Mouse (Mus musculus): ENCODE data around the gene Otud5. TPM values are rescaled to one million over a fixed set of nuclear protein-coding genes. Genes with fewer than 3 reads are reported as not detected.

Gene Otud5
- polyA plus RNA-seq (2015; fragmentation: Illumina TruSeq; extraction: RNeasy Lipid Tissue Mini Kit (QIAGEN cat#74804); ENCODE audit: insufficient read depth, low read depth, low replicate concordance): 25.1 TPM

GRCm38 (mm10) chrX:7841163-7842162, at the start of gene Otud5:
Gene Otud5 (plus strand): TSS chrX:7841364.

DNA sequence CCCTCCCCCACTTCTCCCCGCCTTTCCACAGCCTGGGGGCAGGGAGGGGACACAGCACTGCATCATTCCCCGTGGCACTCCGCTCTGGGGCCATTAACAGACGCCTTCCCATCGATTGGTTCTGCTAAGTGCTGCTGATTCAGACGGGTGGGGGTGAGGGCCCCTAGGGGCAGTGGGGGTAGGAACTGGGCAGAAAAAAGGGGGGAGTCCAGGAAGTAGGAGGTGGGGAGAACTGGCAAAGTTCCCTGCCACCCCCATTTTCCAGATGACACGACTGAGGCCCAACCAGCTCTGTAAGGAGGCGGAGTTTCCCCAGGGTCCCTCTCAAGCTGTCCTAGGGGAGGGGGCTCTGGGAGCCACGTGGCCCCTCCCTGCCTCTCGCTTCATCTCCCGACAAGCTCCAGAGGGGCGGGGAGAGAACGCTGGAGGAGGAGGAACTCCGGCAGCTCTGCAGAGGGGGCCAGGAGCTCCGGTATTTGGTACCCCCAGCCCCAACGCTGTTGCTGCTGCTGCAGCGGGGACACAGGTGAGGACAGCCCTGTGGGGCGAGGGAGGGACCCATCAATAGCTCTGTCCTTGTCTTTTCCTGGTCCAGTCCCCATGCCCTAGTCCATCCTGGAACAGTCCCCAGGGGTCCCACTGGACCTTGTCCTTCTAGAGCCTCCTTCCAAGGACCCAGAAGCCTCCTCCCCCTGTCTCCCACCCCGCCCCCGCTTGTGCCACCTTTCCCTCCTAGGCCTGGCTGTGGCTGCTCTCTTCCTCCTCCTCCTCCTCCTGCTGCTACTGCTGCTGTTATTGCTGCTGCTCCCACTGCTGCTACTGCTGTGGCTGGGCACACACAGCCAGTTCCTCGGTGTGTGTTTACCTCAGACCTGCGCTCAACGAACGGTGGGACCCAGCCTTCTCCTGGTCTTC, 19.0 kb upstream of the Otud5 start, which contains the start of gene Kcnd1:
Kcnd1 (plus strand) TSS at position 425 of the 915 bp plus-strand sequence.

GRCm38 (mm10) chrX:7878007-7878419, 36.8 kb downstream of the Otud5 start, which contains the start of gene Pim2:
Gene Pim2 (plus strand): TSS chrX:7878262.

GRCm38 (mm10) chrX:7883841-7884567, 42.8 kb downstream of the Otud5 start, which contains the start of gene Slc35a2:
Gene Slc35a2 (plus strand): TSS chrX:7884028.

DNA sequence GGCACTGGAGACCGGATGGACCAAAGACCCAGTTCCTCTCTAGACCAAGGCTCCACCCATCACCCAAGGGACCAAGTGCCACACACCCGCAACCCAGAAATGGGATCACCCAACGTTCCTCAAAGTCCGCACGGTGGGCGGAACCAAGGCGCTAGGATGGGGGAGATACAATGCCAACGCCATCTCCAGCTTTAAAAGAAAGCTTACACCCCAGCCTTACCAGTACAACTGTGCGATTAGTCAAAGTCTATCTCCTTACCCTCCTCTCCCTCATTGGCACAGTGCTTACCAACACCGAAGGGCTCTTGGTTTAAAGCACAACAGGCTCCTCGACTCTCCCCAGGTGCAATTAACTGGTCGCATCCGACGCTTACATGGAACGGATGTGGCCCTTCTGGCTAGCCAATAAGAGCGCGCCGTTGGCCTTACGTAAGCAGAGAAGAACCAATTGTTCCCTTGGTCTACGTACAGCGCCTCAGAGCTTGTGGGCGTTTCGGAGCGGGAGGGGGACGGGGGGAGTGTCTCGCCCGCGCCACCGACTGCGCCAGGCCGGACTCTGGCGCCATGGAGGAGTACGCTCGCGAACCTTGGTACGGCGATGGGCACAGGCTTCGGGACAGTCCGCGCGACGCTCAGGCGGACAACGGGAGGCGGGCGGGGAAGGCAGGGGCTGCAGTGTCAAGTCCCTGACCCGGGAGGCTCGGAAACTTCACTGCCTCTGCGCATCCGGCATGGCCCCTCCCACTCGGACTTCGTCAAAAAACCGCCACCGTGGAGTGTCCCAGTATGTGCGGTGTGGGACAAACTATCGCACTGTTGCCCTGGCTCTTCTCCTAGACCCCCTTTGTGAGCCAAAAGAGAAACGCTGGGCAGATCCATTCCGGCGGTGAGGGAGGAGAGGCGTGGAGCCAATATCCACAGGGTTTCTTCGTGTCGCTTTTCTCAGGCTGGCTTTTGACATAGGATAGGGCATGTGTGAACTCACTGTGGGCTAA, 58.0 kb downstream of the Otud5 start, which contains the start of the genes Pqbp1 and Timm17b:
Pqbp1 (minus strand) TSS at position 390 of the 995 bp plus-strand sequence.
Timm17b (plus strand) TSS at position 478 of the 995 bp plus-strand sequence.

GRCm38 (mm10) chrX:7907735-7908134, 66.6 kb downstream of the Otud5 start, which contains the start of gene Gm10491:
Gene Gm10491 (minus strand): TSS chrX:7907835.

DNA sequence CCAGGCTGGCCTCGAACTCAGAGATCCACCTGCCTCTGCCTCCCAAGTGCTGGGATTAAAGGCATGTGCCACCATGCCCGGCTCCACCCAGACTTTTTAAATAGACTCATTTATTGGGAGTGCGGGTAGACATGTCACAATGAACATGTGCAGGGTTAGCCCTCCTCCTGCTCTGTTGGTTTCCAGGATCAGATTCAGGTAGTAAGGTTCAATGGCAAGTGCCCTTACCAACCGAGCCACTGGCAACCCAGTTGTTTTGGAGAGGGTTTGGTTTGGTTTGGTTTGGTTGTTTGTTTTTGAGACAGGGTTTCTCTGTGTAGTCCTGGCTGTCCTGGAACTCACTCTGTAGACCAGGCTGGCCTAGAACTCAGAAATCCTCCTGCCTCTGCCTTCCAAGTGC, 68.1 kb downstream of the Otud5 start, which contains the start of gene Gm10490:
Gm10490 (plus strand) TSS at position 301 of the 400 bp plus-strand sequence.

GRCm38 (mm10) chrX:7919601-7920383, 78.6 kb downstream of the Otud5 start, which contains the start of gene Pcsk1n:
Gene Pcsk1n (plus strand): TSS chrX:7919822.

Other genes with a start within 250 kb of the Otud5 start
- 6.4 TPM for gene Ccdc22, start 235.8 kb upstream of the Otud5 start, polyA plus RNA-seq (2015; fragmentation: Illumina TruSeq; extraction: RNeasy Lipid Tissue Mini Kit (QIAGEN cat#74804); ENCODE audit: insufficient read depth, low read depth, low replicate concordance)
- gene Cacna1f, start 234.3 kb upstream of the Otud5 start, polyA plus RNA-seq (2015; fragmentation: Illumina TruSeq; extraction: RNeasy Lipid Tissue Mini Kit (QIAGEN cat#74804); ENCODE audit: insufficient read depth, low read depth, low replicate concordance): not detected
- gene Syp, start 202.9 kb upstream of the Otud5 start, polyA plus RNA-seq (2015; fragmentation: Illumina TruSeq; extraction: RNeasy Lipid Tissue Mini Kit (QIAGEN cat#74804); ENCODE audit: insufficient read depth, low read depth, low replicate concordance): 7.2 TPM
- 4.9 TPM for gene Prickle3, start 184.1 kb upstream of the Otud5 start, polyA plus RNA-seq (2015; fragmentation: Illumina TruSeq; extraction: RNeasy Lipid Tissue Mini Kit (QIAGEN cat#74804); ENCODE audit: insufficient read depth, low read depth, low replicate concordance)
- gene Plp2, start 170.0 kb upstream of the Otud5 start, polyA plus RNA-seq (2015; fragmentation: Illumina TruSeq; extraction: RNeasy Lipid Tissue Mini Kit (QIAGEN cat#74804); ENCODE audit: insufficient read depth, low read depth, low replicate concordance): 31.6 TPM
- gene Magix, start 160.1 kb upstream of the Otud5 start, polyA plus RNA-seq (2015; fragmentation: Illumina TruSeq; extraction: RNeasy Lipid Tissue Mini Kit (QIAGEN cat#74804); ENCODE audit: insufficient read depth, low read depth, low replicate concordance): 3.1 TPM
- gene Gpkow, start 144.2 kb upstream of the Otud5 start, polyA plus RNA-seq (2015; fragmentation: Illumina TruSeq; extraction: RNeasy Lipid Tissue Mini Kit (QIAGEN cat#74804); ENCODE audit: insufficient read depth, low read depth, low replicate concordance): 6.6 TPM
- 23.7 TPM for gene Wdr45, start 127.0 kb upstream of the Otud5 start, polyA plus RNA-seq (2015; fragmentation: Illumina TruSeq; extraction: RNeasy Lipid Tissue Mini Kit (QIAGEN cat#74804); ENCODE audit: insufficient read depth, low read depth, low replicate concordance)
- not detected for gene Gm45208, start 119.1 kb upstream of the Otud5 start, polyA plus RNA-seq (2015; fragmentation: Illumina TruSeq; extraction: RNeasy Lipid Tissue Mini Kit (QIAGEN cat#74804); ENCODE audit: insufficient read depth, low read depth, low replicate concordance)
- 8.7 TPM for gene Praf2, start 112.9 kb upstream of the Otud5 start, polyA plus RNA-seq (2015; fragmentation: Illumina TruSeq; extraction: RNeasy Lipid Tissue Mini Kit (QIAGEN cat#74804); ENCODE audit: insufficient read depth, low read depth, low replicate concordance)
- 2.0 TPM for gene Ccdc120, start 90.5 kb upstream of the Otud5 start, polyA plus RNA-seq (2015; fragmentation: Illumina TruSeq; extraction: RNeasy Lipid Tissue Mini Kit (QIAGEN cat#74804); ENCODE audit: insufficient read depth, low read depth, low replicate concordance)
- 7.8 TPM for gene Tfe3, start 78.8 kb upstream of the Otud5 start, polyA plus RNA-seq (2015; fragmentation: Illumina TruSeq; extraction: RNeasy Lipid Tissue Mini Kit (QIAGEN cat#74804); ENCODE audit: insufficient read depth, low read depth, low replicate concordance)
- 41.2 TPM for gene Gripap1, start 51.6 kb upstream of the Otud5 start, polyA plus RNA-seq (2015; fragmentation: Illumina TruSeq; extraction: RNeasy Lipid Tissue Mini Kit (QIAGEN cat#74804); ENCODE audit: insufficient read depth, low read depth, low replicate concordance)
- gene Kcnd1, start 19.1 kb upstream of the Otud5 start, polyA plus RNA-seq (2015; fragmentation: Illumina TruSeq; extraction: RNeasy Lipid Tissue Mini Kit (QIAGEN cat#74804); ENCODE audit: insufficient read depth, low read depth, low replicate concordance): 1.8 TPM
- gene Pim2, start 36.9 kb downstream of the Otud5 start, polyA plus RNA-seq (2015; fragmentation: Illumina TruSeq; extraction: RNeasy Lipid Tissue Mini Kit (QIAGEN cat#74804); ENCODE audit: insufficient read depth, low read depth, low replicate concordance): 4.9 TPM
- 10.3 TPM for gene Slc35a2, start 42.7 kb downstream of the Otud5 start, polyA plus RNA-seq (2015; fragmentation: Illumina TruSeq; extraction: RNeasy Lipid Tissue Mini Kit (QIAGEN cat#74804); ENCODE audit: insufficient read depth, low read depth, low replicate concordance)
- 23.2 TPM for gene Pqbp1, start 57.9 kb downstream of the Otud5 start, polyA plus RNA-seq (2015; fragmentation: Illumina TruSeq; extraction: RNeasy Lipid Tissue Mini Kit (QIAGEN cat#74804); ENCODE audit: insufficient read depth, low read depth, low replicate concordance)
- 18.8 TPM for gene Timm17b, start 58.0 kb downstream of the Otud5 start, polyA plus RNA-seq (2015; fragmentation: Illumina TruSeq; extraction: RNeasy Lipid Tissue Mini Kit (QIAGEN cat#74804); ENCODE audit: insufficient read depth, low read depth, low replicate concordance)
- gene Gm10491, start 66.5 kb downstream of the Otud5 start, polyA plus RNA-seq (2015; fragmentation: Illumina TruSeq; extraction: RNeasy Lipid Tissue Mini Kit (QIAGEN cat#74804); ENCODE audit: insufficient read depth, low read depth, low replicate concordance): not detected
- gene Gm10490, start 68.2 kb downstream of the Otud5 start, polyA plus RNA-seq (2015; fragmentation: Illumina TruSeq; extraction: RNeasy Lipid Tissue Mini Kit (QIAGEN cat#74804); ENCODE audit: insufficient read depth, low read depth, low replicate concordance): not detected
- gene Pcsk1n, start 78.5 kb downstream of the Otud5 start, polyA plus RNA-seq (2015; fragmentation: Illumina TruSeq; extraction: RNeasy Lipid Tissue Mini Kit (QIAGEN cat#74804); ENCODE audit: insufficient read depth, low read depth, low replicate concordance): 20.9 TPM
- not detected for gene Eras, start 87.2 kb downstream of the Otud5 start, polyA plus RNA-seq (2015; fragmentation: Illumina TruSeq; extraction: RNeasy Lipid Tissue Mini Kit (QIAGEN cat#74804); ENCODE audit: insufficient read depth, low read depth, low replicate concordance)
- gene Hdac6, start 106.5 kb downstream of the Otud5 start, polyA plus RNA-seq (2015; fragmentation: Illumina TruSeq; extraction: RNeasy Lipid Tissue Mini Kit (QIAGEN cat#74804); ENCODE audit: insufficient read depth, low read depth, low replicate concordance): 11.3 TPM
- gene Gata1, start 136.7 kb downstream of the Otud5 start, polyA plus RNA-seq (2015; fragmentation: Illumina TruSeq; extraction: RNeasy Lipid Tissue Mini Kit (QIAGEN cat#74804); ENCODE audit: insufficient read depth, low read depth, low replicate concordance): not detected
- gene Glod5, start 177.1 kb downstream of the Otud5 start, polyA plus RNA-seq (2015; fragmentation: Illumina TruSeq; extraction: RNeasy Lipid Tissue Mini Kit (QIAGEN cat#74804); ENCODE audit: insufficient read depth, low read depth, low replicate concordance): not detected
- gene Suv39h1, start 233.4 kb downstream of the Otud5 start, polyA plus RNA-seq (2015; fragmentation: Illumina TruSeq; extraction: RNeasy Lipid Tissue Mini Kit (QIAGEN cat#74804); ENCODE audit: insufficient read depth, low read depth, low replicate concordance): 1.7 TPM
- gene Was, start 249.1 kb downstream of the Otud5 start, polyA plus RNA-seq (2015; fragmentation: Illumina TruSeq; extraction: RNeasy Lipid Tissue Mini Kit (QIAGEN cat#74804); ENCODE audit: insufficient read depth, low read depth, low replicate concordance): 0.78 TPM